26 mouse cellular contexts compared by ENCODE assay signal in genomic region chr3:101103770-101104169, GRCm38 (mm10). TPM values are rescaled to one million over a fixed set of nuclear protein-coding genes. Genes with fewer than 3 reads are reported as not detected.
DNase-seq lines count a peak whose midpoint lies in the region; ATAC-seq and TF ChIP-seq lines count a peak whose summit lies in the region.
"Had no signal": no experiment of that assay in that cellular context is flagged by ENCODE, and none has a peak within 500 bp of the region (broad histone marks: within the 10 kb centered on the region; RNA-seq: fewer than 3 reads in every experiment).

No protein-coding gene starts in this region.

- peaks cover 64% of the 10 kb centered on the region for H3K4me1 ChIP-seq in forebrain, embryonic 10.5 days
- peaks cover 48% of the 10 kb centered on the region for H3K4me1 ChIP-seq in forebrain, embryonic 12.5 days
- H3K4me1 ChIP-seq in lung, postnatal 0 days (ENCODE audit: insufficient read depth, low read depth, low read length), result peaks cover 17% of the 10 kb centered on the region
- H3K4me1 ChIP-seq in lung, adult 2 months (ENCODE audit: control insufficient read depth, insufficient read depth, low read length), result peaks cover 40% of the 10 kb centered on the region
- H3K4me1 ChIP-seq in kidney, embryonic 15.5 days, result peaks cover 11% of the 10 kb centered on the region

- no peak for TF ChIP-seq CTCF in lung, postnatal 0 days (IDR thresholded peaks at IDR 0.05)
- TF ChIP-seq CTCF in lung, adult 2 months (IDR thresholded peaks at IDR 0.05; ENCODE audit: insufficient read depth, low read length), result no peak
- TF ChIP-seq CTCF in left cerebral cortex, adult 2 months (IDR thresholded peaks at IDR 0.05), result no peak

- 89% methylated on average over 9 of the region's 9 CpGs for WGBS in forebrain, embryonic 10.5 days
- 84% methylated on average over 9 of the region's 9 CpGs for WGBS in forebrain, embryonic 12.5 days
- WGBS in lung, postnatal 0 days, result 66% methylated on average over 9 of the region's 9 CpGs
- WGBS in lung, adult 2 months, result 63% methylated on average over 9 of the region's 9 CpGs
- 79% methylated on average over 9 of the region's 9 CpGs for WGBS in kidney, embryonic 15.5 days

- H3K9ac ChIP-seq in forebrain, embryonic 12.5 days, result no peak overlapping the region
- H3K9ac ChIP-seq in lung, postnatal 0 days (replicated peaks; ENCODE audit: low read depth), result no peak overlapping the region
- no peak overlapping the region for H3K9ac ChIP-seq in kidney, embryonic 15.5 days
- H3K9ac ChIP-seq: embryonic facial prominence, embryonic 15.5 days; heart, embryonic 12.5 days; hindbrain, embryonic 13.5 days; limb, embryonic 12.5 days; liver, embryonic 12.5 days; lung, embryonic 15.5 days; midbrain, embryonic 15.5 days had no signal

- peak overlapping the region; percentile 31; the same call in 1 of the 2 replicates for H3K27ac ChIP-seq in forebrain, embryonic 10.5 days
- no peak overlapping the region for H3K27ac ChIP-seq in forebrain, embryonic 12.5 days
- no peak overlapping the region for H3K27ac ChIP-seq in lung, postnatal 0 days (ENCODE audit: low read length)
- H3K27ac ChIP-seq in left cerebral cortex, adult 2 months, result peak overlapping the region; percentile 55
- H3K27ac ChIP-seq in kidney, embryonic 15.5 days, result no peak overlapping the region
- H3K27ac ChIP-seq: embryonic facial prominence, embryonic 15.5 days; hindbrain, embryonic 13.5 days; limb, embryonic 12.5 days; liver, embryonic 12.5 days; lung, embryonic 15.5 days; midbrain, embryonic 15.5 days had no signal

- TF ChIP-seq POLR2A in lung, adult 2 months (IDR thresholded peaks at IDR 0.05; ENCODE audit: borderline replicate concordance, extremely low read depth, low read depth, low read length), result no peak

- no peak for TF ChIP-seq EP300 in lung, postnatal 0 days (IDR thresholded peaks at IDR 0.05)

- no peak for ATAC-seq in forebrain, embryonic 12.5 days (ENCODE audit: low FRiP score)
- ATAC-seq in lung, postnatal 0 days, result no peak
- ATAC-seq in kidney, embryonic 15.5 days (replicated peaks; ENCODE audit: low FRiP score), result no peak
- ATAC-seq: inflammation-experienced regulatory T-cells, adult 6 months; liver, embryonic 12.5 days; midbrain, embryonic 15.5 days; Patski had no signal

- peaks cover 3% of the 10 kb centered on the region; the same call in 1 of the 2 replicates for H3K36me3 ChIP-seq in forebrain, embryonic 10.5 days (replicated peaks)
- no peaks in the 10 kb centered on the region for H3K36me3 ChIP-seq in forebrain, embryonic 12.5 days (replicated peaks)
- H3K36me3 ChIP-seq in lung, postnatal 0 days (ENCODE audit: insufficient read depth, low read length), result no peaks in the 10 kb centered on the region
- H3K36me3 ChIP-seq in kidney, embryonic 15.5 days, result no peaks in the 10 kb centered on the region
- H3K36me3 ChIP-seq: embryonic facial prominence, embryonic 15.5 days; heart, embryonic 12.5 days; hindbrain, embryonic 13.5 days; liver, embryonic 12.5 days; lung, embryonic 15.5 days; midbrain, embryonic 15.5 days had no signal

- no peak overlapping the region for H3K4me2 ChIP-seq in forebrain, embryonic 12.5 days
- no peak overlapping the region for H3K4me2 ChIP-seq in lung, postnatal 0 days (replicated peaks; ENCODE audit: low read depth, low read length)
- H3K4me2 ChIP-seq in kidney, embryonic 15.5 days, result no peak overlapping the region
- H3K4me2 ChIP-seq: embryonic facial prominence, embryonic 15.5 days; heart, embryonic 12.5 days; hindbrain, embryonic 13.5 days; limb, embryonic 12.5 days; liver, embryonic 12.5 days; lung, embryonic 15.5 days; midbrain, embryonic 15.5 days had no signal

- H3K4me3 ChIP-seq in forebrain, embryonic 10.5 days, result no peak overlapping the region
- no peak overlapping the region for H3K4me3 ChIP-seq in forebrain, embryonic 12.5 days (replicated peaks)
- no peak overlapping the region for H3K4me3 ChIP-seq in lung, postnatal 0 days (ENCODE audit: low read depth, low read length)
- H3K4me3 ChIP-seq in lung, adult 2 months (replicated peaks; ENCODE audit: extremely low read depth, low read depth, low read length), result no peak overlapping the region
- H3K4me3 ChIP-seq in left cerebral cortex, adult 2 months, result no peak overlapping the region
- H3K4me3 ChIP-seq in kidney, embryonic 15.5 days (replicated peaks), result no peak overlapping the region
- H3K4me3 ChIP-seq: embryonic facial prominence, embryonic 15.5 days; heart, embryonic 12.5 days; hindbrain, embryonic 13.5 days; limb, embryonic 12.5 days; liver, embryonic 12.5 days; lung, embryonic 15.5 days; midbrain, embryonic 15.5 days; myocyte had no signal

- no peak for DNase-seq in forebrain, embryonic 10.5 days (ENCODE audit: extremely low spot score, low spot score)
- DNase-seq in lung, postnatal 0 days (ENCODE audit: low spot score), result peak; percentile 34
- no peak for DNase-seq in lung, adult 2 months
- peak; percentile 51 to 56 for DNase-seq in left cerebral cortex, adult 2 months (ENCODE audit: extremely low spot score in 1 of 2, low spot score in 2 of 2)
- peak; percentile 64 for DNase-seq in right cerebral cortex, postnatal 14 days
- no peak for DNase-seq in cerebellum, postnatal 14 days
- DNase-seq: adrenal gland, postnatal 10 days; cerebellum, adult 11 months; embryo, embryonic 11 days; gastrocnemius, postnatal 36 days; kidney, adult 9 months; kidney, postnatal 4 days; thymus, postnatal 4 days had no signal

- H3K27me3 ChIP-seq in forebrain, embryonic 10.5 days (ENCODE audit: poor library complexity, severe bottlenecking), result 0 out of 2 replicates have a peak, but pooled peaks cover under 1% of the 10 kb centered on the region
- H3K27me3 ChIP-seq in forebrain, embryonic 12.5 days, result no peaks in the 10 kb centered on the region
- no peaks in the 10 kb centered on the region for H3K27me3 ChIP-seq in lung, postnatal 0 days (replicated peaks; ENCODE audit: insufficient read depth, low read length)
- no peaks in the 10 kb centered on the region for H3K27me3 ChIP-seq in kidney, embryonic 15.5 days
- H3K27me3 ChIP-seq: embryonic facial prominence, embryonic 15.5 days; heart, embryonic 12.5 days; limb, embryonic 12.5 days; lung, embryonic 15.5 days; midbrain, embryonic 15.5 days; Patski had no signal

- intact Hi-C loops in left cerebral cortex, adult 2 months (cut with DNase I), result loop anchor here (2.0 kb wide), 1 partner anchor 55 kb away; no protein-coding TSS in a partner anchor

- H3K9me3 ChIP-seq in forebrain, embryonic 10.5 days, result no peaks in the 10 kb centered on the region
- H3K9me3 ChIP-seq in forebrain, embryonic 12.5 days, result no peaks in the 10 kb centered on the region
- no peaks in the 10 kb centered on the region for H3K9me3 ChIP-seq in lung, postnatal 0 days (ENCODE audit: low read length)
- no peaks in the 10 kb centered on the region for H3K9me3 ChIP-seq in kidney, embryonic 15.5 days (replicated peaks)
- H3K9me3 ChIP-seq: embryonic facial prominence, embryonic 15.5 days; heart, embryonic 12.5 days; hindbrain, embryonic 13.5 days; limb, embryonic 12.5 days; liver, embryonic 12.5 days; lung, embryonic 15.5 days; midbrain, embryonic 15.5 days had no signal

RNA-seq across cellular contexts. Expression of gene Ptgfrn, which starts 6.3 kb away (rescaled TPM):
- 3.2 and 3.3 TPM in 2 replicates for polyA plus RNA-seq in forebrain, embryonic 10.5 days (2016; fragmentation: Nextera tagmentation; extraction: Ambion mirVana)
- 3.9 and 4.5 TPM in 2 replicates for polyA plus RNA-seq in forebrain, embryonic 12.5 days (2016; fragmentation: Nextera tagmentation; extraction: Ambion mirVana)
- polyA plus RNA-seq in lung, postnatal 0 days (2015; fragmentation: Nextera tagmentation; extraction: Ambion mirVana), result 10.2 and 10.5 TPM in 2 replicates
- polyA plus RNA-seq in lung, adult 2 months (2012; rRNA removed), result 63.0 and 81.5 TPM in 2 replicates
- 10 to 100 TPM; 39.7 to 40.7 TPM for total RNA-seq in left cerebral cortex, adult 2 months (2021)
- 2.8 and 2.9 TPM in 2 replicates for polyA plus RNA-seq in kidney, embryonic 15.5 days (2015; fragmentation: Nextera tagmentation; extraction: Ambion mirVana)
- total RNA-seq: megakaryocyte-erythroid progenitor cell, adult 5-6 weeks had no signal

Comparison
In these comparisons a context has a peak if more than half of its experiments do, and no peak if none do; other contexts are left out.
1. DNase-seq: peak in lung, postnatal 0 days (single experiment), left cerebral cortex, adult 2 months (2 of 2) and right cerebral cortex, postnatal 14 days (single experiment); none in forebrain, embryonic 10.5 days (single experiment), lung, adult 2 months (single experiment) and cerebellum, postnatal 14 days (0 of 2).
2. H3K27ac ChIP-seq: peak in forebrain, embryonic 10.5 days (single experiment) and left cerebral cortex, adult 2 months (single experiment); none in forebrain, embryonic 12.5 days (single experiment), lung, postnatal 0 days (single experiment) and kidney, embryonic 15.5 days (single experiment).